Mouse (Mus musculus): ENCODE data around the gene Pdzd7.

Pdzd7 gene

GRCm38 (mm10) chr19:45012636-45013035 is 32.9 kb downstream of the Pdzd7 start:
- peak; percentile 39 for DNase-seq (ENCODE audit: low read depth, low spot score)

GRCm38 (mm10) chr19:45012219-45012618 is 33.3 kb downstream of the Pdzd7 start:
- DNase-seq (ENCODE audit: low read depth, low spot score), result no peak

- no peak for DNase-seq (ENCODE audit: low read depth, low spot score)
These were observed 34.9 kb downstream of the Pdzd7 start for GRCm38 (mm10) chr19:45010646-45011045.

- DNase-seq (ENCODE audit: low read depth, low spot score), result no peak
These were observed 37.9 kb downstream of the Pdzd7 start for GRCm38 (mm10) chr19:45007425-45008191.

GRCm38 (mm10) chr19:45007021-45007420 is 38.5 kb downstream of the Pdzd7 start:
- no peak for DNase-seq (ENCODE audit: low read depth, low spot score)

- DNase-seq (ENCODE audit: low read depth, low spot score), result peak; percentile 94
These were observed 39.4 kb downstream of the Pdzd7 start, which contains the start of gene Mrpl43 for GRCm38 (mm10) chr19:45005957-45006712. TSS of gene Mrpl43 (minus strand) at chr19:45006442.

GRCm38 (mm10) chr19:45005444-45005843 is 40.1 kb downstream of the Pdzd7 start, which contains the start of gene Twnk:
TSS of gene Twnk (plus strand) at chr19:45005663.
- peak; percentile 92 for DNase-seq (ENCODE audit: low read depth, low spot score)

GRCm38 (mm10) chr19:45003740-45004516 is 41.6 kb downstream of the Pdzd7 start:
- DNase-seq (ENCODE audit: low read depth, low spot score), result no peak

- no peak for DNase-seq (ENCODE audit: low read depth, low spot score)
These were observed 43.2 kb downstream of the Pdzd7 start for GRCm38 (mm10) chr19:45002301-45002700.

- peak; percentile 43 for DNase-seq (ENCODE audit: low read depth, low spot score)
These were observed 45.9 kb downstream of the Pdzd7 start for GRCm38 (mm10) chr19:44999647-45000046.

- no peak for DNase-seq (ENCODE audit: low read depth, low spot score)
These were observed 47.7 kb downstream of the Pdzd7 start for GRCm38 (mm10) chr19:44997786-44998185.

GRCm38 (mm10) chr19:44992712-44993111 is 52.8 kb downstream of the Pdzd7 start:
- DNase-seq (ENCODE audit: low read depth, low spot score), result no peak

GRCm38 (mm10) chr19:44992246-44992645 is 53.3 kb downstream of the Pdzd7 start:
- DNase-seq (ENCODE audit: low read depth, low spot score), result no peak

- DNase-seq (ENCODE audit: low read depth, low spot score), result no peak
These were observed 54.5 kb downstream of the Pdzd7 start for GRCm38 (mm10) chr19:44991031-44991430.

GRCm38 (mm10) chr19:44989567-44990495 is 55.7 kb downstream of the Pdzd7 start:
- no peak for DNase-seq (ENCODE audit: low read depth, low spot score)

- peak; percentile 42 for DNase-seq (ENCODE audit: low read depth, low spot score)
These were observed 56.5 kb downstream of the Pdzd7 start, which contains the start of gene Sema4g for GRCm38 (mm10) chr19:44988831-44989566. TSS of gene Sema4g (plus strand) at chr19:44989101.

GRCm38 (mm10) chr19:44988321-44988720 is 57.2 kb downstream of the Pdzd7 start:
- no peak for DNase-seq (ENCODE audit: low read depth, low spot score)

GRCm38 (mm10) chr19:44987851-44988250 is 57.7 kb downstream of the Pdzd7 start:
- no peak for DNase-seq (ENCODE audit: low read depth, low spot score)

- no peak for DNase-seq (ENCODE audit: low read depth, low spot score)
These were observed 58.5 kb downstream of the Pdzd7 start for GRCm38 (mm10) chr19:44987004-44987403.
